Comparison of ENCODE assay signal across 14 mouse cellular contexts in the genomic region with DNA sequence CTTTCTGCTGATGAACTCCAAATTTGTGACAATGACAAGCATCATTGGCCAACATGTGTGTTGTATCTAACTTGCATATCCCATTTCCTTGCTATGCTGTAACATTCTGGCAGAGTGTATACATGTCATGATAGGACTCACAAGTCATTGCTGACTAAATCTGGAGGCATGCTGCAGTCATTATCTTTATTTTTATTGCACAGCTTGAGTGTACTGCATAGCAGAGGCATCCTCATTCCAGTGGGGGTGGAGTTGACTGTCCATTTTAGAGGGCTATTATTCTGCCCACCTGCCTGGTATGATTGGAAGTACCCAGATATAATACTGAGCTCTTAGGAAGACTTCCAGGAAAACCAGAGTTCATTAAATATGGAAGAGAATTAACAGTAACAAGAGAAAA.
"Had no signal": no experiment of that assay in that cellular context is flagged by ENCODE, and none has a peak within 500 bp of the region (broad histone marks: within the 10 kb centered on the region; RNA-seq: fewer than 3 reads in every experiment).

No protein-coding gene starts in this region.

- DNase-seq: kidney, adult 18-20 months; kidney, postnatal 25 days; layer of hippocampus, adult 9-11 months; liver, embryonic 13.5 days; lung, adult 2 months; right cerebral cortex, postnatal 25 days; thymus, adult 18-20 months; thymus, postnatal 36 days had no signal

- H3K4me1 ChIP-seq: liver, embryonic 13.5 days; midbrain, embryonic 12.5 days; midbrain, embryonic 15.5 days had no signal

- ATAC-seq: midbrain, embryonic 15.5 days had no signal

- H3K9ac ChIP-seq: liver, embryonic 13.5 days; midbrain, embryonic 12.5 days; midbrain, embryonic 15.5 days; neural tube, embryonic 13.5 days had no signal

- H3K4me2 ChIP-seq: liver, embryonic 13.5 days; midbrain, embryonic 12.5 days; midbrain, embryonic 15.5 days; neural tube, embryonic 13.5 days had no signal

- H3K27ac ChIP-seq: kidney, postnatal 0 days; layer of hippocampus, adult 2 months; liver, embryonic 13.5 days; macrophage; midbrain, embryonic 12.5 days; midbrain, embryonic 15.5 days had no signal

- H3K27me3 ChIP-seq: liver, embryonic 13.5 days; midbrain, embryonic 12.5 days; midbrain, embryonic 15.5 days; neural tube, embryonic 13.5 days had no signal

- H3K4me3 ChIP-seq: layer of hippocampus, adult 2 months; liver, embryonic 13.5 days; midbrain, embryonic 12.5 days; midbrain, embryonic 15.5 days; neural tube, embryonic 13.5 days had no signal

- H3K9me3 ChIP-seq: liver, embryonic 13.5 days; midbrain, embryonic 12.5 days; midbrain, embryonic 15.5 days; neural tube, embryonic 13.5 days had no signal

- H3K36me3 ChIP-seq: liver, embryonic 13.5 days; midbrain, embryonic 12.5 days; midbrain, embryonic 15.5 days; neural tube, embryonic 13.5 days had no signal
